In genomic region chr1:189624756-189625155, GRCm38 (mm10) we compare ENCODE assay signal across 30 mouse cellular contexts.
DNase-seq lines count a peak whose midpoint lies in the region; ATAC-seq and TF ChIP-seq lines count a peak whose summit lies in the region.
"Had no signal": no experiment of that assay in that cellular context is flagged by ENCODE, and none has a peak within 500 bp of the region (broad histone marks: within the 10 kb centered on the region; RNA-seq: fewer than 3 reads in every experiment).

No protein-coding gene starts in this region.

- DNase-seq in embryo, embryonic 11 days = peak; percentile 8
- no peak for DNase-seq in embryo, embryonic 9.5 days (ENCODE audit: extremely low spot score)
- DNase-seq in lung, postnatal 0 days (ENCODE audit: low spot score) = peak; percentile 7
- no peak for DNase-seq in lung, postnatal 14 days
- peak; percentile 13 to 46 for DNase-seq in kidney, postnatal 25 days
- DNase-seq in retina, postnatal 1 day = peak; percentile 47
- DNase-seq in right cerebral cortex, postnatal 14 days = no peak
- DNase-seq: adrenal gland, postnatal 36 days; B cell, adult 2 months; cerebellum, adult 9-10 months; cerebellum, postnatal 36 days; gastrocnemius, postnatal 14 days; heart, adult 11 months; lung, postnatal 4 days; midbrain, embryonic 14.5 days; thymus, adult 2 months; thymus, postnatal 36 days had no signal

- no peak overlapping the region for H3K27ac ChIP-seq in lung, postnatal 0 days (ENCODE audit: low read length)
- H3K27ac ChIP-seq: embryonic facial prominence, embryonic 10.5 days; embryonic facial prominence, embryonic 15.5 days; forebrain, embryonic 12.5 days; heart, embryonic 10.5 days; heart, embryonic 15.5 days; hindbrain, embryonic 12.5 days; hindbrain, postnatal 0 days; intestine, embryonic 15.5 days; limb, embryonic 13.5 days; lung, embryonic 15.5 days had no signal

- 75% methylated on average over 7 of the region's 7 CpGs for WGBS in lung, postnatal 0 days

- no peaks in the 10 kb centered on the region for H3K36me3 ChIP-seq in lung, postnatal 0 days (ENCODE audit: insufficient read depth, low read length)
- H3K36me3 ChIP-seq: embryonic facial prominence, embryonic 10.5 days; embryonic facial prominence, embryonic 15.5 days; forebrain, embryonic 12.5 days; heart, embryonic 10.5 days; heart, embryonic 15.5 days; hindbrain, embryonic 12.5 days; intestine, embryonic 15.5 days; limb, embryonic 13.5 days; lung, embryonic 15.5 days had no signal

- TF ChIP-seq EP300 in lung, postnatal 0 days (IDR thresholded peaks at IDR 0.05) = no peak

- H3K4me1 ChIP-seq in lung, postnatal 0 days (ENCODE audit: insufficient read depth, low read depth, low read length) = no peaks in the 10 kb centered on the region
- H3K4me1 ChIP-seq: embryonic facial prominence, embryonic 10.5 days; embryonic facial prominence, embryonic 15.5 days; forebrain, embryonic 12.5 days; heart, embryonic 10.5 days; heart, embryonic 15.5 days; hindbrain, embryonic 12.5 days; intestine, embryonic 15.5 days; limb, embryonic 13.5 days; lung, embryonic 15.5 days; megakaryocyte, embryonic 14.5 days had no signal

- TF ChIP-seq CTCF in lung, postnatal 0 days (IDR thresholded peaks at IDR 0.05) = no peak

- no peaks in the 10 kb centered on the region for H3K9me3 ChIP-seq in lung, postnatal 0 days (ENCODE audit: low read length)
- H3K9me3 ChIP-seq: embryonic facial prominence, embryonic 15.5 days; forebrain, embryonic 12.5 days; heart, embryonic 10.5 days; heart, embryonic 15.5 days; hindbrain, embryonic 12.5 days; intestine, embryonic 15.5 days; limb, embryonic 13.5 days; lung, embryonic 15.5 days had no signal

- ATAC-seq in lung, postnatal 0 days = no peak
- ATAC-seq: activated CD4-positive, CD25-positive, alpha-beta regulatory T cell, adult 4 months; hindbrain, postnatal 0 days; intestine, embryonic 15.5 days had no signal

- no peak overlapping the region for H3K4me3 ChIP-seq in lung, postnatal 0 days (ENCODE audit: low read depth, low read length)
- H3K4me3 ChIP-seq: embryonic facial prominence, embryonic 10.5 days; embryonic facial prominence, embryonic 15.5 days; forebrain, embryonic 12.5 days; heart, embryonic 10.5 days; heart, embryonic 15.5 days; hindbrain, embryonic 12.5 days; intestine, embryonic 15.5 days; limb, embryonic 13.5 days; lung, embryonic 15.5 days; megakaryocyte, embryonic 14.5 days had no signal

- H3K27me3 ChIP-seq in lung, postnatal 0 days (replicated peaks; ENCODE audit: insufficient read depth, low read length) = no peaks in the 10 kb centered on the region
- H3K27me3 ChIP-seq: embryonic facial prominence, embryonic 15.5 days; forebrain, embryonic 12.5 days; heart, embryonic 15.5 days; hindbrain, embryonic 12.5 days; intestine, embryonic 15.5 days; limb, embryonic 13.5 days; lung, embryonic 15.5 days; megakaryocyte, embryonic 14.5 days had no signal

- H3K4me2 ChIP-seq in lung, postnatal 0 days (replicated peaks; ENCODE audit: low read depth, low read length) = no peak overlapping the region
- H3K4me2 ChIP-seq: embryonic facial prominence, embryonic 15.5 days; forebrain, embryonic 12.5 days; heart, embryonic 15.5 days; hindbrain, embryonic 12.5 days; intestine, embryonic 15.5 days; limb, embryonic 13.5 days; liver, embryonic 11.5 days; lung, embryonic 15.5 days had no signal

- H3K9ac ChIP-seq in lung, postnatal 0 days (replicated peaks; ENCODE audit: low read depth) = no peak overlapping the region
- H3K9ac ChIP-seq: embryonic facial prominence, embryonic 15.5 days; forebrain, embryonic 12.5 days; heart, embryonic 15.5 days; hindbrain, embryonic 12.5 days; intestine, embryonic 15.5 days; limb, embryonic 13.5 days; lung, embryonic 15.5 days had no signal

Comparison
In these comparisons a context has a peak if more than half of its experiments do, and no peak if none do; other contexts are left out.
1. DNase-seq: peak in embryo, embryonic 11 days (single experiment), lung, postnatal 0 days (single experiment), kidney, postnatal 25 days (2 of 2) and retina, postnatal 1 day (single experiment); none in embryo, embryonic 9.5 days (single experiment), lung, postnatal 14 days (single experiment) and right cerebral cortex, postnatal 14 days (single experiment).